Mouse (Mus musculus) CD4-positive helper T cell, adult 2 months (primary cell): ENCODE measurements around the gene Krtcap2.
"Not testable (repeated sequence)": the region's sequence is repeated elsewhere in the genome, so short reads cannot be mapped to it uniquely, and the experiment has no call there.

Experiments
- DNase-seq: peaks from one replicate; pipeline ENCODE4 v3.0.0-alpha.2; 2012; ENCODE audit warnings: low read depth, missing footprints, low spot score

Gene Krtcap2

GRCm38 (mm10) chr3:89245688-89246171 lies at the start of gene Krtcap2:
TSS of gene Krtcap2 (plus strand) at chr3:89245966.
- peak; percentile 76 for DNase-seq

DNA sequence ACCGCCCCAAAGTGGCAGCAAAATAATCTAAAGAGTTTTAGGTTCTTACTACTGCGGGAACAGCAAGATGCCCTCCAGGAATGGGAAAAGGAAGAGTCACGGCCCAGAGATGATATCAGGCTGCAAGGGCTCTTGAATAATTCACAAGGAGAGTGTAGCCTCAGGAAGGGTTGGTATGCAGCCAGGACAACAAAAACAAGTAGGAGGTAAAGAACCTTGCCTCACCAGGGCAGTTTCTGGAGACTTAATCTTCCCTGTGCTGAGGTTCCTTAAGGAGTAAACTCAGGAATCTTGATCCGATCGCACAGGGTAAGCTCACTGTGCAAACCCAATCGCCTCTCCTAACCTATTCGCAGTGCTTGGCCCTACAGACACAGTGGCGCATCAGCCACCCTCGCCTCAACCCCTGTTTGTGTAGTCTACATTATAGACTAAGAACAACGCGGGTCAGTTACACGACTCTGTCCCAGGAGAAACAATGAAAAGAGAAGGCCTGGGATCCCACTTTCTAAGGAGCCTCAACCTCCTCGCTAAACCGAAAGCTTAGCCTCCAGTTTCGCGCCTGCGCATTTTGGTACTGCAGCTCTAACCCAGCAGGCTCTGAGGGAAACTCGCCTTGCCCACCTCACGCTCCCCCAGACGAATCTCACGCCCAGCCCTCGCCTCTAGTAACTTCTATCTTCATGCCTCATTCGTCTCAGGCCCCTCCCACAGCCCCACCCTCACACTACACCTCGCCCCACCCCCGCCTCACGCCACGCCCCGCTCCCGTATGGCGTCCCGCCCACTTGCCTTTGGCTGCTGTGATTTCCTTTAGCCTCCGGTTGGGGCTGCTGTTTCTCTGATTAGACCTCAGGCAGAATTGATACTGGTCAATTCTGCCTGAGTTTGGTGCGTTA lies 49.5 kb upstream of the Krtcap2 start:
- peak; percentile 93 for DNase-seq

GRCm38 (mm10) chr3:89199839-89200238 lies 45.9 kb upstream of the Krtcap2 start:
- DNase-seq, result no peak

- peak; percentile 90 for DNase-seq
Observed at GRCm38 (mm10) chr3:89202253-89203141, 43.3 kb upstream of the Krtcap2 start, which contains the start of gene Gba. TSS of gene Gba (plus strand) at chr3:89202928.

GRCm38 (mm10) chr3:89203142-89203514 lies 42.6 kb upstream of the Krtcap2 start:
- no peak for DNase-seq

GRCm38 (mm10) chr3:89206079-89206478 lies 39.7 kb upstream of the Krtcap2 start:
- no peak for DNase-seq

DNA sequence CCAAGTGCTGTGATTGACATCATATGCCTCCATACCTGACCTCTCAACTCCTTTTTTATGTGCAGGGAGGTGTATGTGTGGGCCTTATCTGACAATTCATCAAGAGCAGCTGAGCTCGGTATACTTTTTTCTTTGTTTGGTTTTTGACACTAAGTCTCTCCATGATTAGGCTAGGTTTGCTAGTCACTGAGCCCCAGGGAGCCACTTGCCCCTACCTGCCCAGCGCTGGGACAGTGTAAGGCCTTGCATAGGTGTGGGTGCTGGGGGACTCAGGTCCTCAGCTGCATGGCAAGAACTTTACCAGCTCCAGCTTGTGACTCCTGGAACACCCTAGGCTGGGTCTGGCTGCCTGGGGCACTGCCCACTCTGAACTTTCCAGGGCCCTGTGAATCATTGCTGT lies 39.1 kb upstream of the Krtcap2 start:
- no peak for DNase-seq

DNA sequence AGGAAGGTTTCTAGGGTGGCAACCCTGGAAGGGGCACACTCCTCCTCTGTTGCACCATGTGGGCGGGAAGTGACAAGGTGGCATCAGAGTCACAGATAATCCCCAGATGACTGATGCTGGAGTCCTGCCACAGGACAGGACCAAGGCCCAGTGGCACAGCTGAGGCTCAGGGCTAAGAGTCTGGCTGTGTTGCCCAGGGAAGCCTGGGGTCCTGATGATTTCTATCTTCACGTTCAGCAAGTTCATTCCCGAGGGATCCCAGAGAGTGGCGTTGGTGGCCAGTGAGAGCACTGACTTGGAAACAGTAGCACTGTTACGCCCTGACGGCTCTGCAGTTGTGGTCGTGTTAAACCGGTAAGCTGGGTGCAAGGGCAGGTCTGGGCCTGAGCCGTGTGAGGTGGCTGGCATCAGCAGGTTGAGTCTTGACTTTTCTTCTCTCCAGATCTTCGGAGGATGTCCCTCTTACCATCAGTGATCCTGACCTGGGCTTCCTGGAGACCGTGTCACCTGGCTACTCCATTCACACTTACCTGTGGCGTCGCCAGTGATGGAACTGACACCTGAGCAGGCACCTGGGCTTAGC lies 37.6 kb upstream of the Krtcap2 start:
- no peak for DNase-seq

GRCm38 (mm10) chr3:89208736-89209135 lies 37.0 kb upstream of the Krtcap2 start:
- DNase-seq, result no peak

DNA sequence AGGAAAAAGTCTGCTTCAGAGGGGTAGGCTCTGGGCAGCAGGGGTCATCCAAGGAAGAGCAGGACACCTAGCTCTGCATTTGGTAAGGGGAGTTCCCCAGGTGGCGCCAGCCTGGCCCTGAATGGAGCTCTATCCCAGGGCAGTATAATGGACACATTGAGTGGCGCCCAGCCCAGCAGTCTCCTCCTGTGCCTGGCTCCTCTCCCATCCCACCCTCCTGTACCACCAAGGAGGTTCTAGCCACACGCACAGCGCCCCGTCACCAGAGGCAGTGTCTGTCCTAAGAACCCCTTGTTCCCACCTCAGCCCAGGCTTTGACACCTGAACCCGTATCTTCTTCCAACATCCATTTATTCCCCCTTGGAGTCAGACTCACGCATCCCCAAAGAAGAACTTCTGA lies 36.0 kb upstream of the Krtcap2 start:
- no peak for DNase-seq

GRCm38 (mm10) chr3:89210162-89210561 lies 35.6 kb upstream of the Krtcap2 start:
- no peak for DNase-seq

DNA sequence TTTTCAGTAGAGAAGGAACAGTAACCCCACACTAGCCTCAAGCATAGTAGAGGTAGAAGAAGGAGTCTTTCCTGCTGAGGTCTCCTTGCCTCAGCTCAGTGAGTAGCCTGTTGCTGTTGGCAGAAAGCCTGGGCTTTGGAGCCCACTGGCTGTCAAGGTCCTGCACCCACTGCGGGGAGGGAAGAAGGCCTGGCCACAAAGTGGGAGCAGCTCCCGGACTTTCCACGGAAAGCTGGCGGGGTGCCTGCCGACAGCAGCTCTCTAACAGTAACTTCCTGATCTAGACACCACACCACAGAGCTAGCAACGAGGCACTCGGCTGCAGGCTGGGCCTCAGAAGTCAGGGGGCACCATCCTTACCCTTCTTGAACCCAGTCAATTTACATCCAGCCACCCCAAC lies 35.0 kb upstream of the Krtcap2 start:
- DNase-seq, result no peak

GRCm38 (mm10) chr3:89213803-89214530 lies 31.8 kb upstream of the Krtcap2 start:
- peak; percentile 96 for DNase-seq

- DNase-seq, result peak; percentile 76
Observed at GRCm38 (mm10) chr3:89214681-89215411, 30.9 kb upstream of the Krtcap2 start, which contains the start of gene Thbs3. TSS of gene Thbs3 (plus strand) at chr3:89215180.

DNA sequence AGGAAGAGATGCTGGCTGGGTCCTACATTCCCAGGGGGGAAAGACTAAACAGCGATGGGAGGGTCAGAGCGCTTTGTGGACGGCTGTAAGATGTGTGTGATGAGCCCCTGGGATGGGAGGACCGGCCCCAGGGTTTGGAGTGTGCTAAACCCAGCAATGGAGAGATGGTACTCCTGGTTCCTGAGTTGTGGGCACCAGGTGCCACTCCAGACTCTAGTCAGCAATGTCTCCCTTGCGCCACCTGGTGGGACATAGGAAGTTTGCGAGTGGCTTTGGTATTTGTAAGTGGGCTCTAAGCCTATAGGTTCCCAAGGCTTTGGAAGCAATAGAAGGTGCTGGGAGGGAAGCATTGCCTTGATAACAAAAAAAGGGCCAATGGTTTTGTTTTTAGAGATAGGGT lies 29.9 kb upstream of the Krtcap2 start:
- DNase-seq, result peak; percentile 88

DNA sequence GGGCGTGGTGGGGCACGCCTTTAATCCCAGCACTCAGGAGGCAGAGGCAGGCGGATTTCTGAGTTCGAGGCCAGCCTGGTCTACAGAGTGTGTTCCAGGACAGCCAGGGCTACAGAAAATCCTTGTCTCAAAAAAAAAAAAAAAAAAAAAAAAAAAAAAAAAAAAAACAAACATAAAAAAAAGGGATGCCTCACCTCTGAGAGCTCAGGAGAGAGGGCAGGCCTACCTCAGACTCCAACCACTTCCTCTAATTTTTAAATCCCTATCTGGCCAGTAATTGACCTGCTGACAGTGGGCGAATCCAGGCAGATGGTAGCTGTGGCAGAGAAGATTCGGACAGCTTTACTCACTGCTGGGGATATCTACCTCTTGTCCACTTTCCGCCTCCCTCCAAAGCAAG lies 29.4 kb upstream of the Krtcap2 start:
- not testable (repeated sequence) for DNase-seq

- no peak for DNase-seq
Observed at GRCm38 (mm10) chr3:89218271-89218670, 27.5 kb upstream of the Krtcap2 start.

GRCm38 (mm10) chr3:89219546-89219945 lies 26.2 kb upstream of the Krtcap2 start:
- no peak for DNase-seq

DNA sequence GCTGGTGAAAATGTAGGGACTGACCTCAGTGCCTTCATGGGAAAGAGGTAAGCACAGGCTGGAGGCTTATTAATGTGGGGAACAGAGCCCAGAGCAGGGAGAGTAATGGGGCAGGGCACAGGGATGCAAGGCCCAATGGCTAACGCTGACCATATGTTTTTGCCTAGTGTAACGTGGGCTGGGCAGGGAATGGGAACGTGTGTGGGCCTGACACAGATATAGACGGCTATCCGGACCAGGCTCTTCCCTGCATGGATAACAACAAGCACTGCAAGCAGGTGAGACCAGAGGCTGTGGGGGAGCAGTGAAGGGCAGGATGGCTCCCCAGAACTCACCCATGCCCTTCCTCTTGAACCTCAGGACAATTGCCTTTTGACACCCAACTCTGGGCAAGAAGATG lies 24.6 kb upstream of the Krtcap2 start:
- no peak for DNase-seq

- DNase-seq, result no peak
Observed at GRCm38 (mm10) chr3:89224796-89225195, 21.0 kb upstream of the Krtcap2 start.
